Mouse (Mus musculus): ENCODE data around the gene Hsf2bp. TPM values are rescaled to one million over a fixed set of nuclear protein-coding genes. Genes with fewer than 3 reads are reported as not detected.

The Hsf2bp gene
- total and polyA plus RNA-seq, 3 experiments, result 0.04 to 0.15 TPM; not detected in 1

DNA sequence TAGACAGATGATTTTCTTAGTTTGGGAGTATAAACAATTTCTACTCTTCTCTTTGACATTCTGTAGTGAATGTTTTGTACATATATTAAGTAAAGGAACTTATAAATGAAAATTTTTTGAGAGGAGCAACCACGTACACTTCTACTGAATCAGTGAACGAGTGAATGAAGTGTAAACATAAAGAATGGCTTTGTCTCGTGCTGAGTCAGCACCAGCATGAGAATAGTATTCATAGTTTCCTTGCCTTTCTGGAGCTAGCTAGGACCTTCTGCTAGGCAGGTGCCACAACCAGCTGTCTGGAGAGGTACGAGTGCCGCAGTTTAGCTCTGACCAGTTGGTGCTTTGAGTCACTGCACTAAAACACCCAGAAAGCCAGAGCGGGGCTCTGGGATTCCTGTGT is 14.5 kb upstream of the Hsf2bp start:
- Histone ChIP-seq H3K79me2 (ENCODE audit: control insufficient read depth, insufficient read depth, low read length, poor library complexity) (no peaks in the 10 kb centered on the region; the same call in 1 of the 2 replicates), H3K27me3 (ENCODE audit: control insufficient read depth in 1 of 2, insufficient read depth in 2 of 2, low read length in 2 of 2) (no peaks in the 10 kb centered on the region), H3K4me1 (ENCODE audit: control insufficient read depth in 1 of 2, insufficient read depth in 2 of 2, low read length in 2 of 2) (no peaks in the 10 kb centered on the region), H3K36me3 (ENCODE audit: control insufficient read depth in 1 of 2, insufficient read depth in 2 of 2, low read length in 2 of 2) (peaks cover 0 to 42% of the 10 kb centered on the region in 2 experiments; a peak in 2 of 4 replicates), H3K9me3 (replicated peaks; ENCODE audit: insufficient read depth, low read length) (no peaks in the 10 kb centered on the region), H3K9ac (ENCODE audit: control insufficient read depth, low read depth, low read length, poor library complexity, severe bottlenecking) (no peak overlapping the region), H3K27ac (ENCODE audit: control insufficient read depth, low read depth, low read length) (no peak overlapping the region), H3K4me3 (ENCODE audit: control insufficient read depth in 1 of 2, insufficient read depth in 1 of 2, low read depth in 2 of 2, low read length in 2 of 2) (no peak overlapping the region)
- TF ChIP-seq POLR2A (IDR thresholded peaks at IDR 0.05; ENCODE audit: control insufficient read depth in 1 of 2, insufficient read depth in 1 of 2, low read depth in 1 of 2, low read length in 2 of 2, poor library complexity in 1 of 2), result no peak
- TF ChIP-seq TCF12 (IDR thresholded peaks at IDR 0.05; ENCODE audit: low read depth, low read length), result no peak
- no peak for TF ChIP-seq SIN3A (IDR thresholded peaks at IDR 0.05; ENCODE audit: low read length)
- TF ChIP-seq MAFK (IDR thresholded peaks at IDR 0.05; ENCODE audit: borderline replicate concordance, low read depth, low read length), result peak; percentile 62; the same call in 1 of the 2 replicates
- TF ChIP-seq JUND (IDR thresholded peaks at IDR 0.05; ENCODE audit: low read depth, low read length), result no peak
- DNase-seq (ENCODE audit: low read depth, low spot score), result no peak

DNA sequence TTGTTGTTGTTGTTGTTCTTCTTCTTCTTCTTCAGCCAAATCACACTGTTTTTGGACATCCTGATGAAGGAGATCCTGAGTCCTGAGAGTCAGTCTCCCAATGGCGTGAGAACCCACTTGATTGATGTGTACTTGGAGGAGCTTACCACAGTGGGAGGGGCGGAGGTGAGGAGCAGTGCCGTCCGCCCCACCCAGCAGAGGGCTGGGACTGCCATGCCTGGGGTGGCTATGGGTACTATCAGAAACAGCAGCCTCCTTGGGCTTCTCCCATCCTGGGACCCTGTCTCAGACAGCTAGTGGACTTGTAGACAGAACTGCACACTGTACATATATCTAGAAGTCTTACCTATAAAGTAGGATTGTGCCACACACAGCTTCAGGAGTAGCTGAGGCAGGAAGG is 13.8 kb upstream of the Hsf2bp start:
- Histone ChIP-seq H3K36me3 (ENCODE audit: control insufficient read depth in 1 of 2, insufficient read depth in 2 of 2, low read length in 2 of 2) (peaks cover 0 to 46% of the 10 kb centered on the region in 2 experiments; a peak in 2 of 4 replicates), H3K79me2 (ENCODE audit: control insufficient read depth, insufficient read depth, low read length, poor library complexity) (peaks cover 2% of the 10 kb centered on the region), H3K9ac (ENCODE audit: control insufficient read depth, low read depth, low read length, poor library complexity, severe bottlenecking) (no peak overlapping the region), H3K27ac (ENCODE audit: control insufficient read depth, low read depth, low read length) (no peak overlapping the region), H3K4me3 (ENCODE audit: control insufficient read depth in 1 of 2, insufficient read depth in 1 of 2, low read depth in 2 of 2, low read length in 2 of 2) (no peak overlapping the region), H3K9me3 (replicated peaks; ENCODE audit: insufficient read depth, low read length) (no peaks in the 10 kb centered on the region), H3K27me3 (ENCODE audit: control insufficient read depth in 1 of 2, insufficient read depth in 2 of 2, low read length in 2 of 2) (no peaks in the 10 kb centered on the region), H3K4me1 (ENCODE audit: control insufficient read depth in 1 of 2, insufficient read depth in 2 of 2, low read length in 2 of 2) (no peaks in the 10 kb centered on the region)
- no peak for DNase-seq (ENCODE audit: low read depth, low spot score)
- no peak for TF ChIP-seq HCFC1 (IDR thresholded peaks at IDR 0.05; ENCODE audit: low read depth, low read length)
- TF ChIP-seq E2F4 (IDR thresholded peaks at IDR 0.05; ENCODE audit: borderline replicate concordance, low read depth, low read length), result no peak

DNA sequence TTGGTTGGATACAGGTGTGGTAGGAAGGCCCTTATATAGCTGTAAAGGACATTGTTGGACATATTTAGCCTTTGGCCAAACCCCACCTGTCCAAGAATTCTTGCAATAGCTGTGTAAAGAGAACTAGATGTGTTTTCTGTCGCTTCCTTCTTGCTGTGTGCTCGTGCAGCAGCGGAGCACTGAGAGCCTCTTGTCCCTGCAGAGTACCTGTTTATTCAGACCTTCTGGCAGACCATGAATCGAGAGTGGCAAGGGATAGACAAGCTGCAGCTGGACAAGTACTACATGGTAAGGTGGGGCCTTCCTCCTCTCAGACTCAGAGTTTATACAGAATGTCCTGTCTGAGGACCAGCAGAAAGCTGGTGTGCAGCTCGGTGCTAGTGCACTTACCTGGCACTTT is 12.2 kb upstream of the Hsf2bp start:
- Histone ChIP-seq H3K27me3 (ENCODE audit: control insufficient read depth in 1 of 2, insufficient read depth in 2 of 2, low read length in 2 of 2) (no peaks in the 10 kb centered on the region), H3K4me1 (ENCODE audit: control insufficient read depth in 1 of 2, insufficient read depth in 2 of 2, low read length in 2 of 2) (no peaks in the 10 kb centered on the region), H3K79me2 (ENCODE audit: control insufficient read depth, insufficient read depth, low read length, poor library complexity) (peaks cover 16% of the 10 kb centered on the region), H3K9ac (ENCODE audit: control insufficient read depth, low read depth, low read length, poor library complexity, severe bottlenecking) (no peak overlapping the region), H3K36me3 (ENCODE audit: control insufficient read depth in 1 of 2, insufficient read depth in 2 of 2, low read length in 2 of 2) (peaks cover 0 to 47% of the 10 kb centered on the region in 2 experiments; a peak in 2 of 4 replicates), H3K27ac (ENCODE audit: control insufficient read depth, low read depth, low read length) (no peak overlapping the region), H3K4me3 (ENCODE audit: control insufficient read depth in 1 of 2, insufficient read depth in 1 of 2, low read depth in 2 of 2, low read length in 2 of 2) (no peak overlapping the region), H3K9me3 (replicated peaks; ENCODE audit: insufficient read depth, low read length) (no peaks in the 10 kb centered on the region)
- no peak for DNase-seq (ENCODE audit: low read depth, low spot score)
- TF ChIP-seq GATA1 (IDR thresholded peaks at IDR 0.05; ENCODE audit: low read depth, low read length) (no peak), ZMIZ1 (IDR thresholded peaks at IDR 0.05; ENCODE audit: low read depth, low read length) (no peak), MAZ (IDR thresholded peaks at IDR 0.05; ENCODE audit: low read depth, low read length) (no peak)

Data from MEL (cell line).